Mouse (Mus musculus) kidney, embryonic 14.5 days (tissue): Measurements from ENCODE around the gene A730015C16Rik. TPM values are rescaled to one million over a fixed set of nuclear protein-coding genes. Genes with fewer than 3 reads are reported as not detected.

Source experiments
- ATAC-seq: fragments of 200-750 bp; cut with Nextera tagmentation; 2 replicates; pipeline ENCODE4 v1.8.0; 2017; ENCODE audit warnings: moderate number of reproducible peaks, mild to moderate bottlenecking, moderate TSS enrichment, moderate library complexity; ENCODE audit not compliant: low FRiP score, low TSS enrichment
- H3K27ac ChIP-seq: fragments of 300-500 bp; sonication (generic); 2 replicates; pipeline ENCODE4 v1.5.1; 2014; ENCODE audit warnings: low read depth, mild to moderate bottlenecking, low read length, moderate library complexity, mixed read lengths
- H3K27me3 ChIP-seq: fragments of 300-500 bp; sonication (generic); 2 replicates; pipeline ENCODE4 v1.6.1; 2014; ENCODE audit warnings: mild to moderate bottlenecking, low read length; ENCODE audit not compliant: control insufficient read depth, insufficient read depth
- H3K36me3 ChIP-seq: fragments of 300-500 bp; sonication (generic); 2 replicates; pipeline ENCODE4 v1.6.1; 2014; ENCODE audit warnings: low read length, mixed read lengths; ENCODE audit not compliant: control insufficient read depth, insufficient read depth
- H3K4me1 ChIP-seq: fragments of 300-500 bp; sonication (generic); 2 replicates; pipeline ENCODE4 v1.6.1; 2014; ENCODE audit warnings: low read length, mixed read lengths; ENCODE audit not compliant: control insufficient read depth, insufficient read depth
- H3K4me2 ChIP-seq: fragments of 300-500 bp; sonication (generic); replicated peaks from 2 replicates; pipeline ENCODE4 v1.6.1; 2014; ENCODE audit warnings: low read depth, mild to moderate bottlenecking, low read length
- H3K4me3 ChIP-seq: fragments of 300-500 bp; sonication (generic); 2 replicates; pipeline ENCODE4 v1.5.1; 2014; ENCODE audit warnings: mild to moderate bottlenecking, low read length
- H3K9ac ChIP-seq: fragments of 300-500 bp; sonication (generic); 2 replicates; pipeline ENCODE4 v1.6.1; 2014; ENCODE audit warnings: low read depth, mild to moderate bottlenecking, low read length, moderate library complexity
- H3K9me3 ChIP-seq: fragments of 300-500 bp; sonication (generic); 2 replicates; pipeline ENCODE4 v1.6.1; 2016; ENCODE audit warnings: low read length; ENCODE audit not compliant: control insufficient read depth
- WGBS: fragments of 180-500 bp; shearing (Covaris S2); extraction: QIAGEN DNeasy Blood & Tissue Kit; methylation state at CpG from one replicate; pipeline ENCODE4 v1.1.7; 2014; 5-methylcytosine and 5-hydroxymethylcytosine counted together
- polyA plus RNA-seq: library from polyadenylated mRNA; unstranded; fragments of >200 nt; fragmentation: Nextera tagmentation; extraction: Ambion mirVana; gene quantifications from 2 replicates; pipeline ENCODE4 v1.2.1, GENCODE M21; 2014

A730015C16Rik gene
- polyA plus RNA-seq, 1 experiment from 2014 or later: 0.76 TPM

GRCm38 (mm10) chr4:108798083-108798830 is 50.2 kb downstream of the A730015C16Rik start:
- Histone ChIP-seq H3K4me2 (no peak overlapping the region), H3K9ac (no peak overlapping the region), H3K36me3 (no peaks in the 10 kb centered on the region), H3K27ac (no peak overlapping the region), H3K4me1 (no peaks in the 10 kb centered on the region), H3K4me3 (no peak overlapping the region), H3K9me3 (no peaks in the 10 kb centered on the region), H3K27me3 (no peaks in the 10 kb centered on the region)
- peak; percentile 43; the same call in 1 of the 2 replicates for ATAC-seq
- WGBS: 47% methylated on average over 2 of the region's 2 CpGs

Other genes with a start within 250 kb of the A730015C16Rik start
- 19.6 and 31.8 TPM in 2 replicates for gene Cc2d1b, start 228.7 kb downstream of the A730015C16Rik start, polyA plus RNA-seq
- gene 3110021N24Rik, start 129.0 kb downstream of the A730015C16Rik start, polyA plus RNA-seq: 2.1 and 3.3 TPM in 2 replicates
- gene Zfyve9, start 67.8 kb downstream of the A730015C16Rik start, polyA plus RNA-seq: 7.2 and 7.5 TPM in 2 replicates
- gene Btf3l4, start 15.0 kb downstream of the A730015C16Rik start, polyA plus RNA-seq: 199 and 224 TPM in 2 replicates
- gene Txndc12, start 14.0 kb downstream of the A730015C16Rik start, polyA plus RNA-seq: 112 and 117 TPM in 2 replicates
- gene Kti12, start 834 bp downstream of the A730015C16Rik start, polyA plus RNA-seq: 66.3 and 68.7 TPM in 2 replicates
- 16.0 and 16.6 TPM in 2 replicates for gene Rab3b, start 30.4 kb upstream of the A730015C16Rik start, polyA plus RNA-seq
- gene Nrd1, start 152.0 kb upstream of the A730015C16Rik start, polyA plus RNA-seq: 40.7 and 57.2 TPM in 2 replicates